Mouse (Mus musculus) E14TG2a.4 (cell line): ENCODE data around the gene Acot6.

Experiments
- CTCF ChIP-seq: conservative IDR thresholded peaks from 2 replicates; pipeline ENCODE4 v1.5.1; 2014; ENCODE audit warnings: low read length
- NANOG ChIP-seq: IDR thresholded peaks from 2 replicates; pipeline ENCODE4 v1.6.1; 2014; ENCODE audit warnings: borderline replicate concordance, low read length, mixed read lengths
- POU5F1 ChIP-seq: IDR thresholded peaks from 2 replicates; pipeline ENCODE4 v1.6.1; 2014; ENCODE audit warnings: low read length, borderline replicate concordance

DNA sequence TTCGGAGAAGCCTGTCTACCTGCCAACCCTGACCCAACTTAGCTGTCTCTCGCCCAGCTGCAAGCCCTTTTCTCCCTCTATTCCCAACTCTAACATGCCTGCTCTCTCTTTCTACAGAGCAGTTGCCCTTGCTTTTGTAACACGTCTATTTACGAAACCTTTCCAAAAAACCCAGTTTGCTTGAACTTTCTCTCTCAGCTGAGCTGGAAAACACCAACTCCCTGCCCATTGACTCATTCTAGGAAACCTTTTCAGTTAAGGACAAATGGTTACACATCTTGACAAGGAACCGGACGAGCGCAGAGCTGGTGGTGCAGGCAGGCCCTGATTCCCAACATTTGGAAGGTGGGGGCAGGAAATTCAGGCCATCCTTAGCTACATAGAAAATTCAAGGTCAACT is 47.8 kb upstream of the Acot6 start:
- TF ChIP-seq CTCF (no peak), NANOG (no peak), POU5F1 (no peak)
